Mouse (Mus musculus): ENCODE data around the gene Cdc34.

DNA sequence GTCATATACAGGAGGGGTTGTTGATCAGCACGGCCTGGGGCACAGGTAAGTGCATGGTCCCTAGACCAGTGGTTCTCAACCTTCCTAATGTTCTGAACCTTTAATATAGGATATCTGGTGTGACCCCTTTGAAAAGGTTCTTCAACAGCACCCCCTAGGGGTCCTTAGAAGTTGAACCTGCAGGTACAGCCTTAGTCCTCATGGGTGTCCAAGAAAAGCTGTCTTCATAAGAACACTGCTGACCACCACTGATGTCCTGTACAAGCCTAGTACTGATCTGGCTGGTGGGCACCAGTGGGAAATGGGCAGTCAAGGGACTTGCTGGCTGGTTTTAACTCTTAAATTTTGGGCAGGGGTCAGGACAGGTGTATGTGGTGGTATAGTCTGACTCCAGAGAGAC lies 30.0 kb downstream of the Cdc34 start:
- TF ChIP-seq POLR2A (IDR thresholded peaks at IDR 0.05; ENCODE audit: borderline replicate concordance, extremely low read depth, insufficient read depth, insufficient read length, poor library complexity, severe bottlenecking): no peak
- peak; percentile 28; the same call in 1 of the 2 replicates for TF ChIP-seq CTCF (IDR thresholded peaks at IDR 0.05; ENCODE audit: borderline replicate concordance, extremely low read depth, insufficient read depth, insufficient read length)

All from brain, embryonic 14.5 days (tissue).